Mouse (Mus musculus) left cerebral cortex, postnatal 25 days (tissue): ENCODE data around the gene Sh3d19. TPM values are rescaled to one million over a fixed set of nuclear protein-coding genes. Genes with fewer than 3 reads are reported as not detected.
"Not testable (repeated sequence)": the region's sequence is repeated elsewhere in the genome, so short reads cannot be mapped to it uniquely, and the experiment has no call there.

Experiments
- DNase-seq, 2 experiments: peaks; one replicate each; pipeline ENCODE4 v3.0.0; 2022; ENCODE audit warnings: low spot score in 2 of 2, mixed read lengths in 1 of 2
- intact Hi-C: fragments of 180-260 bp; cut with DNase I; formaldehyde crosslinking; loops from one replicate; pipeline ENCODE4 v1.15.1; 2025
- total RNA-seq, 2 experiments: library from RNA; stranded (reverse); gene quantifications; 2 replicates each; pipeline ENCODE4 v1.2.3; 2021

Gene Sh3d19
- total RNA-seq, 2 experiments from 2014 or later = 17.8 to 22.3 TPM

- DNase-seq = no peak
- intact Hi-C loops = no loop called here
Measured at GRCm38 (mm10) chr3:86075593-86075992, 104.7 kb downstream of the Sh3d19 start.

GRCm38 (mm10) chr3:86076511-86077283 is 105.8 kb downstream of the Sh3d19 start:
- intact Hi-C loops = no loop called here
- DNase-seq = no peak

GRCm38 (mm10) chr3:86083051-86083450 is 112.1 kb downstream of the Sh3d19 start:
- intact Hi-C loops = no loop called here
- DNase-seq = no peak

- no peak for DNase-seq
- intact Hi-C loops = no loop called here
Measured at GRCm38 (mm10) chr3:86085001-86085400, 114.1 kb downstream of the Sh3d19 start.

GRCm38 (mm10) chr3:86087872-86088271 is 117.0 kb downstream of the Sh3d19 start:
- intact Hi-C loops = no loop called here
- no peak for DNase-seq

- DNase-seq = no peak
- intact Hi-C loops = no loop called here
Measured at GRCm38 (mm10) chr3:86093213-86093845, 122.4 kb downstream of the Sh3d19 start.

GRCm38 (mm10) chr3:86093907-86094306 is 123.0 kb downstream of the Sh3d19 start:
- DNase-seq = no peak
- intact Hi-C loops = no loop called here

GRCm38 (mm10) chr3:86101956-86102355 is 131.0 kb downstream of the Sh3d19 start:
- no peak for DNase-seq
- intact Hi-C loops = no loop called here

- intact Hi-C loops = no loop called here
- no peak for DNase-seq
Measured at GRCm38 (mm10) chr3:86103449-86104291, 132.8 kb downstream of the Sh3d19 start.

- DNase-seq, intact Hi-C loops: not testable (repeated sequence)
Measured at GRCm38 (mm10) chr3:86104433-86104832, 133.5 kb downstream of the Sh3d19 start.

GRCm38 (mm10) chr3:86104909-86105308 is 134.0 kb downstream of the Sh3d19 start:
- intact Hi-C loops = no loop called here
- DNase-seq = no peak

GRCm38 (mm10) chr3:86106086-86106632 is 135.2 kb downstream of the Sh3d19 start:
- intact Hi-C loops = no loop called here
- no peak for DNase-seq

GRCm38 (mm10) chr3:86107637-86108539 is 137.0 kb downstream of the Sh3d19 start:
- DNase-seq = no peak
- intact Hi-C loops = no loop called here

- no peak for DNase-seq
- intact Hi-C loops = no loop called here
Measured at GRCm38 (mm10) chr3:86108576-86108975, 137.7 kb downstream of the Sh3d19 start.

GRCm38 (mm10) chr3:86109099-86109498 is 138.2 kb downstream of the Sh3d19 start:
- intact Hi-C loops = no loop called here
- DNase-seq = peak in 1 of 2 experiments; percentile 52

GRCm38 (mm10) chr3:86110077-86110476 is 139.2 kb downstream of the Sh3d19 start:
- intact Hi-C loops = no loop called here
- DNase-seq = no peak

- intact Hi-C loops = no loop called here
- DNase-seq = no peak
Measured at GRCm38 (mm10) chr3:86112766-86113165, 141.9 kb downstream of the Sh3d19 start.

- peak in 1 of 2 experiments; percentile 39 for DNase-seq
- intact Hi-C loops = no loop called here
Measured at GRCm38 (mm10) chr3:86114659-86115338, 143.9 kb downstream of the Sh3d19 start.
